Mouse (Mus musculus): ENCODE measurements around the gene Tmem43.

DNA sequence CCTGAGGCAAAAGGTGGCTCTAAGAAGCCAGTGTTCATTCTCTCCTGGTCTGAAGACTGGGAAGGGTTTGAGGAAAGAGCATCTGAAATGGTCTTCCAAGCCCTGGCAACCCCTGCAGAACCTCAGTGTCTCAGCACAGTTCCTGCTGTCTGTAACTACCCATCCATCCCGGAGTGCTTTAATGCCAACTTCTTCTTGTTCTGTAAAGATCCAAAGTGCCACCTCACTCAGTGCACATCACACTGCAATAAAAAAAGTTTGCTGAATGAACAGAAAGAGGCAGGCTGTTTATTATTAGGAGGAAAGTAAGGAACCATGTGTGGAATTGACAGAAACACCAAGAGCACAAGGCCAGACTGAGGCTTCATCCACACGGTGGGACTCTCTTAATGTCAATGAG is 2.8 kb upstream of the Tmem43 start:
- TF ChIP-seq POLR2A (IDR thresholded peaks at IDR 0.05; ENCODE audit: control insufficient read depth, extremely low read depth, insufficient read depth, low read length, poor library complexity) (no peak), CTCF (IDR thresholded peaks at IDR 0.05; ENCODE audit: borderline replicate concordance, control insufficient read depth, extremely low read depth, insufficient read depth, low read length, poor library complexity) (no peak)

Data from thymus, adult 2 months (tissue).